Mouse (Mus musculus) intestine, embryonic 15.5 days (tissue): ENCODE data around the gene Abcg4. TPM values are rescaled to one million over a fixed set of nuclear protein-coding genes. Genes with fewer than 3 reads are reported as not detected.
"Not testable (repeated sequence)": the region's sequence is repeated elsewhere in the genome, so short reads cannot be mapped to it uniquely, and the experiment has no call there.

ENCODE experiments used
- ATAC-seq: fragments of 200-750 bp; cut with Nextera tagmentation; 2 replicates; pipeline ENCODE4 v1.8.0; 2017; ENCODE audit warnings: moderate TSS enrichment, moderate library complexity
- H3K27ac ChIP-seq: fragments of 300-500 bp; sonication (generic); 2 replicates; pipeline ENCODE4 v1.5.1; 2015; ENCODE audit warnings: mild to moderate bottlenecking, inconsistent platforms
- H3K27me3 ChIP-seq: fragments of 300-500 bp; sonication (generic); replicated peaks from 2 replicates; pipeline ENCODE4 v1.6.1; 2015; ENCODE audit warnings: inconsistent platforms
- H3K36me3 ChIP-seq: fragments of 300-500 bp; sonication (generic); 2 replicates; pipeline ENCODE4 v1.6.1; 2015; ENCODE audit warnings: inconsistent platforms
- H3K4me1 ChIP-seq: fragments of 300-500 bp; sonication (generic); replicated peaks from 2 replicates; pipeline ENCODE4 v1.6.1; 2015; ENCODE audit warnings: inconsistent platforms
- H3K4me2 ChIP-seq: fragments of 300-500 bp; sonication (generic); replicated peaks from 2 replicates; pipeline ENCODE4 v1.6.1; 2015; ENCODE audit warnings: mild to moderate bottlenecking, inconsistent platforms
- H3K4me3 ChIP-seq: fragments of 300-500 bp; sonication (generic); replicated peaks from 2 replicates; pipeline ENCODE4 v1.5.1; 2015; ENCODE audit warnings: inconsistent platforms
- H3K9ac ChIP-seq: fragments of 300-500 bp; sonication (generic); 2 replicates; pipeline ENCODE4 v1.6.1; 2015; ENCODE audit warnings: inconsistent platforms
- H3K9me3 ChIP-seq: fragments of 300-500 bp; sonication (generic); 2 replicates; pipeline ENCODE4 v1.6.1; 2016; ENCODE audit warnings: inconsistent platforms
- whole genome bisulfite sequencing: fragments of 180-500 bp; shearing (Covaris S2); methylation state at CpG from one replicate; pipeline ENCODE4 v1.1.7; 2015; 5-methylcytosine and 5-hydroxymethylcytosine counted together
- polyA plus RNA-seq: library from polyadenylated mRNA; unstranded; fragments of >200 nt; fragmentation: Nextera tagmentation; extraction: Ambion mirVana; gene quantifications from 2 replicates; pipeline ENCODE4 v1.2.1, GENCODE M21; 2015

The Abcg4 gene
- polyA plus RNA-seq, 1 experiment from 2014 or later, result 2.5 TPM

DNA sequence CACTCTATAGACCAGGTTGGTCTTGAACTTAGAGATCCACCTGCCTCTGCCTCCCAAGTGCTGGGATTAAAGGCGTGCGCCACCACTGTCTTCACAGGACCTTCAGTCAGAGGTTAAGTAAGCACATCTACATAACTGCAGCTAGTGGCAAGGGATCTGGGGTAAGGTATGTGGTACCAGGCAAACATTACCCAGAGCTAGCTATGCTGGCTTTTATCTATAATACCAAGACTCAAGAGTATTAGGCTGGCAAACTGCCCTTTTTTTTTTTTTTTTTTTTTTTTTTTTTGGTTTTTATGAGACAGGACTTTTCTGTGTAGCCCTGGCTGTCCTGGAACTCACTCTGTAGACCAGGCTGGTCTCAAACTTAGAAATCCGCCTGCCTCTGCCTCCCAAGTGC lies 11.6 kb upstream of the Abcg4 start:
- not testable (repeated sequence) for H3K27me3 ChIP-seq, H3K27ac ChIP-seq, H3K4me1 ChIP-seq, H3K9me3 ChIP-seq, ATAC-seq, H3K9ac ChIP-seq, H3K4me2 ChIP-seq, H3K4me3 ChIP-seq
- peaks cover 44% of the 10 kb centered on the region for H3K36me3 ChIP-seq
- 98% methylated on average over 3 of the region's 3 CpGs for WGBS

DNA sequence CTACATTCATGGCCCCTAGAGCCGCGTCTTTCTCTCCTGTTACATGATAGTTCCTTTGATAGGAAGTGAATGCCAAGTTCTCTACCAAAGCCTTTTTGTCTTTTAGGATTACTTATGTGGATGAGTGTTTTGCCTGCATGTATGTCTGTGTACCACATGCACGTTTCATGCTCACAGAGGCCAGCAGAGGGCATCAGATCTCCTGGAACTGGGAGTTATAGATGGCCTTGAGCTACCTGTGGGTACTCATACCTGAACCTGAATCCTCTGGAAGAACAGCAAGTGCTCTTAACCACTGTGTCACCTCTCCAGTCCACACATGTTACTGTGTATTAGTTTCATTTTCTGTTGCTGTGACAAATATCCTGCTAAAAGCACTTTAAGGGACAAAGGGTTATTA lies 4.1 kb upstream of the Abcg4 start:
- peaks cover 16% of the 10 kb centered on the region for H3K4me1 ChIP-seq
- WGBS, result 65% methylated on average over 3 of the region's 3 CpGs
- no peak overlapping the region for H3K4me3 ChIP-seq
- ATAC-seq, result no peak
- H3K27me3 ChIP-seq, result peaks cover 9% of the 10 kb centered on the region
- no peaks in the 10 kb centered on the region for H3K9me3 ChIP-seq
- no peak overlapping the region for H3K27ac ChIP-seq
- H3K36me3 ChIP-seq, result peaks cover 34% of the 10 kb centered on the region
- H3K9ac ChIP-seq, result no peak overlapping the region
- H3K4me2 ChIP-seq, result no peak overlapping the region

DNA sequence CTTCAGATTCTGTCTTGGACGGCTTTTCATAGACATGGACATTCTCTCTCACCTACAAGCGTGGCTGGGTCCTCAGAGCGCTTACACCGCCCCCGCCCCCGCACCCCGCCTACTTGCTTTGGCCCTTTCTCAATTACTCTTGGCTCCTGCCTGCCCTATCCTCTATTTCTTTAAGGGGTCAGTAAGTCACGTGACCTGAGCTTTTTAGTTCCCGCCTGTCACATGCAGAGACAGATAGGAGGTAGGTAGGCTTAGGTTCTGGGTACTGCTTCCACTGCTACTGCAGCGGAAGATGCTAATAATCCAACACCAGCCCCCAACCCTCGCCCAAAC lies 510 bp upstream of the Abcg4 start:
- Histone ChIP-seq H3K9ac (no peak overlapping the region), H3K4me2 (peak overlapping the region; percentile 94), H3K9me3 (no peaks in the 10 kb centered on the region), H3K27me3 (peaks cover 15% of the 10 kb centered on the region), H3K36me3 (peaks cover 14% of the 10 kb centered on the region), H3K4me1 (peaks cover 25% of the 10 kb centered on the region), H3K27ac (no peak overlapping the region; the same call in 1 of the 2 replicates), H3K4me3 (peak overlapping the region; percentile 54; the same call in 1 of the 2 replicates)
- 11% methylated on average over 11 of the region's 11 CpGs for WGBS
- ATAC-seq, result peak; percentile 14; the same call in 1 of the 2 replicates

DNA sequence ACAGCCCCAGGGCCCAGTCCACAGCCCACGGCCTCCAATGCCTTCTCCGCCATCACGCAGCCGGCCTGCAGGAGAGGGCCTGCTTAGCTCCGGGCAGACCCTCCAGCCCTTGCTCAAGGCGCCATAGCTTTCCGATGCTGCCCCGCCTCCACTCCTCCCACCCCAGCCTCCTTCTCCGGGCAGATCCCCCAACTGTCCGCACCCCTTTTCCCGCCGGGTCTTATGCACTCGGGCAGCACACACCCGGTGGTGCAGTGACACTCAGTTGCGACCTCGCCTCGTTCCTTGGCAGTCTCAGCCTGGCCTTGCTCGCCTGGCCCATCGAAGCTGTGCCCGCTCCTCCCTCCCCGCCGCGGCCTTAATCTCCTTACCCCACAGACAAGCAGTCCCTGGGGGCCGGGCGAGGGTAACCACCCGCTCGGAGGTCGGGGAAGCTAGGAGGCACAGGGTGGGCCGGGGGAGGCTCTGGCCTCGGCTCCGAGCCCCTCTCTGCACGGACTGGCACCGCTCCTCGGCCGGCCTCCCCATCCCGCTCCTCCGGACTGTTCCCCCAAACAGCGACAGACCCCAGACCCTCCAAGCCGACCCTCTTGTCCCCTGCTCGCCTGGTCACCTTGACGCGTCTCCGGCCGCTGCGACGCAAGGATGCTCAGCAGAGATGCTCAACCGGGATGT lies 877 bp downstream of the Abcg4 start:
- ATAC-seq, result peak; percentile 48
- peak overlapping the region; percentile 19; the same call in 1 of the 2 replicates for H3K27ac ChIP-seq
- no peaks in the 10 kb centered on the region for H3K9me3 ChIP-seq
- peak overlapping the region; percentile 54 for H3K4me3 ChIP-seq
- H3K27me3 ChIP-seq, result peaks cover 15% of the 10 kb centered on the region
- 1% methylated on average over 47 of the region's 47 CpGs for WGBS
- H3K4me1 ChIP-seq, result peaks cover 25% of the 10 kb centered on the region
- H3K9ac ChIP-seq, result peak overlapping the region; percentile 63
- H3K36me3 ChIP-seq, result peaks cover 6% of the 10 kb centered on the region
- H3K4me2 ChIP-seq, result peak overlapping the region; percentile 94

DNA sequence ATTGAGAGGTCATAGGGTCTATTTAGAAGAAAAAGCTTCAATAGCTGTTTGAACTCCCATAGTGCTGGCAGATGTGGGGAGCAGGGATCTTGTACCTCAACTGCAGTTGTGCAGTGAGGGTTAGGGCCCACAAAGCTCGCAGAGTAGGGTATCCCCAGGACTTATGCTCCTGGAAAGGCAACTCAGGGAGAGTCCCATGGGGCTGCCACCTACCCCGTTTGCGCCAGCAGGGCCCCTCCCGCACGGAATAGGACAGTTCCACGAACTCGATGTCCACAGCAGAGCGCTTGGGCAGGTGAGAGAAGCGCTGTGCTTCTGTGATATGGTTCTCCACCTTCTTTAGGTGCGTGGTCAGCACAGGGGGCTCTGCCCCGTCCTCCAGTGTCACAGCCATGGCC lies 1.4 kb downstream of the Abcg4 start:
- Histone ChIP-seq H3K4me2 (peak overlapping the region; percentile 94), H3K27me3 (peaks cover 15% of the 10 kb centered on the region), H3K4me3 (peak overlapping the region; percentile 54), H3K9ac (peak overlapping the region; percentile 63), H3K27ac (0 out of 2 replicates have a peak overlapping the region, but pooled peaks have one; percentile 19), H3K4me1 (peaks cover 25% of the 10 kb centered on the region), H3K9me3 (no peaks in the 10 kb centered on the region), H3K36me3 (peaks cover 5% of the 10 kb centered on the region; the same call in 1 of the 2 replicates)
- WGBS, result 15% methylated on average over 11 of the region's 11 CpGs
- ATAC-seq, result no peak; the same call in 1 of the 2 replicates

DNA sequence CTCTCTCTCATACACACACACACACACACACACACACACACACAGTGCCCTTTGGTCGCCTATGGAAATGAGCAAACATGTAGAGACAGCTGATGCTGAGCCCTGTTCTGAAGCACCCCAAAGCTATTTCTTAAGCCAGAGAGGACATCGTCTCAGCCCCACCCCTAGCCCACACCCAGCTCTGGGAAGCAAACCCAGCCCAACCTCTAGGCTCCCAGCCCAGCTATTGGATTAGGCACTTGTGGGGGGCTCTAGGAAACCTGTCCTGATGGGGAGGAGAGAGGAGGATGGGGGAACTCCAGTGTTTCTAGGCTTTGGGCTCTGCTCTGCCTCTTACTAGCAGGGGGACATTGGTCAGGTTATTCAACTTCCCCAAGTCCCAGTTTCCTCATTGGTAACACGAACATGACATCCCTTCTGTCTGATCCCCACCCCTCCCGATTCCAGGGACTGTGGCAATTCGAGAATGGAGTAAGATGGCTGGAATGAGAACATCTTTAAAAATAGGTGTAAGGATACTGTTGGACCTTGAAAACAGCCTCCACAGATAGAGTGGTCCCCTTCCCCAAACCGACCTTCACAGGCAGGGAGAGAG lies 2.1 kb downstream of the Abcg4 start:
- Histone ChIP-seq H3K4me3 (no peak overlapping the region), H3K27me3 (peaks cover 15% of the 10 kb centered on the region), H3K9ac (no peak overlapping the region), H3K4me2 (peak overlapping the region; percentile 94), H3K9me3 (no peaks in the 10 kb centered on the region), H3K36me3 (peaks cover 2% of the 10 kb centered on the region; the same call in 1 of the 2 replicates), H3K27ac (no peak overlapping the region), H3K4me1 (peaks cover 25% of the 10 kb centered on the region)
- WGBS, result 19% methylated on average over 6 of the region's 6 CpGs
- no peak for ATAC-seq

DNA sequence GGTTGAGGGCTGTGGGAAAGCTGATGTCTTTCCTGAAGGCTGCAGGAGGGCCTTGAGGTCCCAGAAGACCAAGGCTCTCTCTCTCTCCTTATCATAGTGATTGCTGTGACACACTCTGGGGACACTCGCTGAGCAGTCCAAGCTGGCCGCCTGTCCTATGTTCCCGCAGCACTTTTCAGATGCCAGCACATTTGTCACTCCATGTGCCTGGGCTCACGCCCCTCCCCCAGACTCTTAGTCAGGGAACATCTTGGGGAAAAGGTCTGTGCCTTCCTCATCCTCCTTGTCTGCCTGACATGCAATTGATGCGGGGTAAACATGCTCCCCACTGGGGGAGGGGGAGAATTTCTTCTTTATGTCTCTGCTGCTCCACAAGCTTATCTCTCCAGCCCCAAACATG lies 5.2 kb downstream of the Abcg4 start:
- H3K4me1 ChIP-seq, result peaks cover 15% of the 10 kb centered on the region
- H3K9me3 ChIP-seq, result no peaks in the 10 kb centered on the region
- H3K27ac ChIP-seq, result no peak overlapping the region
- 56% methylated on average over 5 of the region's 5 CpGs for WGBS
- H3K36me3 ChIP-seq, result no peaks in the 10 kb centered on the region
- H3K9ac ChIP-seq, result no peak overlapping the region
- H3K27me3 ChIP-seq, result peaks cover 13% of the 10 kb centered on the region
- no peak for ATAC-seq
- no peak overlapping the region for H3K4me2 ChIP-seq
- no peak overlapping the region for H3K4me3 ChIP-seq

DNA sequence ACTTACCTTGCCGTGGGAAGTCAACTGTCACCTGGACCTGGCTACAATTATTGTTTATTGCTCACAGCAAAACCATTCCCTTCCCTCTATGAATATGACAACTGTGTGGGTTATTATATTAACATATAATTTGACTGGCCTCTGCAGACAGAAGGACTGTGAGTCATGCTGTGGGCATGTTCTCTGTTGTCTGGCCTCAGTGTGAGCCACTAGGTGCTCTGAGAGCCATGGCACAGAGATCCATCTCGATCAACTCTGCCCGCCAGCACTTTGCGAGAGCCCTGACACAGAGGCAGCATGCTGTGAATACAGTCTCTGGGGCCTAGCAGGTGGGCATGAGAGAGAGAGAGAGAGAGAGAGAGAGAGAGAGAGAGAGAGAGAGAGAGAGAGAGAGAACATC lies 18.4 kb downstream of the Abcg4 start:
- no peak for ATAC-seq
- WGBS, result 86% methylated on average over 4 of the region's 4 CpGs
- Histone ChIP-seq H3K27me3 (no peaks in the 10 kb centered on the region), H3K36me3 (no peaks in the 10 kb centered on the region), H3K27ac (no peak overlapping the region), H3K4me2 (no peak overlapping the region), H3K9me3 (0 out of 2 replicates have a peak, but pooled peaks cover 3% of the 10 kb centered on the region), H3K9ac (no peak overlapping the region), H3K4me1 (0 out of 2 replicates have a peak, but pooled peaks cover 8% of the 10 kb centered on the region), H3K4me3 (no peak overlapping the region)

DNA sequence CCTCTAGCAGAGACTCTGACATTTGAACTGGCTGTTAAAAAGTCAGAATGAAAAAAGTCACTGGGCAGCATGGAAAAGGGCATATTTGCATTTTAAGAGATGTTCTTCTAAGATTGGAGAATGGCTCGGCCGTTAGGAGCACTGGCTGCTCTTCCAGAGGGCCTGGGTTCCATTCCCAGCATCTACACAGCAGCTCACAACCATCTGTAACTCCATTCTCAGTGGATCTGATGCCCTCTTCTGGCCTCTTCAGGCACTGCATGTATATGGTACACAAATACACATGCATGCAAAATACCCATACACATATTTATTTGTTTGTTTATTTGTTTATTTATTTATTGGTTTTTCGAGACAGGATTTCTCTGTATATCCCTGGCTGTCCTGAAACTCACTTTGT lies 19.3 kb downstream of the Abcg4 start:
- H3K4me3 ChIP-seq, result no peak overlapping the region
- H3K4me2 ChIP-seq, result no peak overlapping the region
- 0 out of 2 replicates have a peak, but pooled peaks cover 3% of the 10 kb centered on the region for H3K9me3 ChIP-seq
- 0 out of 2 replicates have a peak, but pooled peaks cover 8% of the 10 kb centered on the region for H3K4me1 ChIP-seq
- no peaks in the 10 kb centered on the region for H3K36me3 ChIP-seq
- WGBS, result 84% methylated on average over 3 of the region's 3 CpGs
- no peaks in the 10 kb centered on the region for H3K27me3 ChIP-seq
- no peak overlapping the region for H3K9ac ChIP-seq
- H3K27ac ChIP-seq, result no peak overlapping the region
- ATAC-seq, result no peak

DNA sequence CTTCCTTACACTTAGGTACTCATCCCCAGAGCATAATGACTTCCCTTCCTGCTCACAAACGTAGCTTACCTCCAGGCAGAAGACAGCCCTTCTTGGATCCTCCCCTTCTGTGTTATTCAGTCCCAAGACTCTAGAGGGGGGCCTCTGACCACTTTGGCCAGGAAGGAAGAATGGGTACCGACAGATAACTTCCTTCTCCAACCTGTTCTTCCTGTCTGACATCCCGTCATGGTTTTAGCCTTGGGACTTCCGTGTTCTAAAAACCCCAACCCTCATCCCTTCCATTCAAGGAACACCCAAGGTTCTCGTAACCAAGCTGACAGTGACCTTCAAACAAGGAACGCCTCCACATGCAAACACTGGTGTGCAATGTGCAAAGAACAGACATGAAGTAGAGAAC lies 20.0 kb downstream of the Abcg4 start, which contains the start of gene Nlrx1:
TSS of gene Nlrx1 (minus strand) at position 168 of the 400 bp plus-strand sequence.
- 65% methylated on average over 6 of the region's 6 CpGs for WGBS
- Histone ChIP-seq H3K27ac (peak within 1 kb of the TSS; percentile 85), H3K4me3 (peak within 1 kb of the TSS; percentile 51), H3K27me3 (no peaks in the 10 kb centered on the region), H3K9me3 (0 out of 2 replicates have a peak, but pooled peaks cover 3% of the 10 kb centered on the region), H3K9ac (peak within 1 kb of the TSS; percentile 87), H3K4me1 (0 out of 2 replicates have a peak, but pooled peaks cover 8% of the 10 kb centered on the region), H3K36me3 (no peaks in the 10 kb centered on the region), H3K4me2 (peak within 1 kb of the TSS; percentile 88)
- peak; percentile 50 for ATAC-seq

DNA sequence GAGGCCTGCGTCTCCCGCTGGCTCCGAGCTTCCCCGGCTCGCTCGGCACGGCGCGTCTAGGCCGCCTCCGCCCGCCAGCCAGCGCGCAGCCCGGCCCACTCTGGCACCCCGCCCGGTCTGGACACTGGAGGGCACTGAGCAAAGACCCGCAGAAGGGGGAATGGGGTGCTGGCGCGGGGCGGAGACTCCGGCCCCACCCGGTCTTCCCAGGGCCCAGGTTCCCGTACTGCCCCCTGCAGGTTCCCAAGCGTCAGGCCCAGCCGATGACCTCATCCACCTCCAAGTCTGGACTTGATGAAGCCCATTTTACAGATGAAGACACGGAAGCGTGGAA lies 20.4 kb downstream of the Abcg4 start:
- Histone ChIP-seq H3K27ac (peak overlapping the region; percentile 85), H3K9ac (peak overlapping the region; percentile 87), H3K4me1 (0 out of 2 replicates have a peak, but pooled peaks cover 8% of the 10 kb centered on the region), H3K9me3 (0 out of 2 replicates have a peak, but pooled peaks cover 3% of the 10 kb centered on the region), H3K4me2 (peak overlapping the region; percentile 88), H3K36me3 (no peaks in the 10 kb centered on the region), H3K27me3 (no peaks in the 10 kb centered on the region), H3K4me3 (peak overlapping the region; percentile 51)
- WGBS, result 6% methylated on average over 28 of the region's 28 CpGs
- ATAC-seq, result peak; percentile 91

DNA sequence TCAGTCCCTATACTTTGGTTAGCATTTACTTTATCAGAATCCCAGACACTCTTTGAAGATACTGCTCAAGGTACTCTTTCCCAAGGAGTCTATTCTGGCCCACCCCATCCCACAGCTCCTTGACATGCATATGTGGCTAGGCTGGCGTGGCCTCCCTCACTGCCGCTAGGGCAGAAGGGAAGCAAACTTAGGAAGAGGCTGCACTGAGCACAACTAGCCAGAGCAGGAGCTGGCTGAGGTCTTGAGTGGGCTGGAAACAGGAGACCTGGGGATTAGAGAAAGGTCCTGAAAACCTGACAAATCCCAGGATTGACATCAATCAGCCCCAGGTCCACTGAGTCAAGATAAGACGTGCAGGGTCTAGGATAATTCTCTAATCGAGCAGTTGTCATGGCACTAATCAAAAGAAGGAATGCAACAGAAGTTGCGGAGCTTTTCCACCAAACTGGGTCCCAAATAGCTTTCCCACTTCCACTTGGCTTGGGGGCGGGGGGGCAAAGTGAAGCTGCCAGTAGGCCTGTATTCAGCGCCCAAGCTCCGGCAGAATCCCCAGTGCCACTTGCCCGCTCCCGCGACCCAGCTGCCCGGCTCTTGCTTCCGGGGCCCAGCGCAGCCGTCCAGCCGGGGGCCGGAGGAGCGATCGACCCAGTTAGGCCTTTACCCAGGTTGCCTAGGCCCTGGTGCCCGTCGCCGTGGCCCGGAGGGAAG lies 20.9 kb downstream of the Abcg4 start:
- Histone ChIP-seq H3K27me3 (no peaks in the 10 kb centered on the region), H3K4me1 (0 out of 2 replicates have a peak, but pooled peaks cover 8% of the 10 kb centered on the region), H3K4me2 (peak overlapping the region; percentile 88), H3K27ac (peak overlapping the region; percentile 85), H3K4me3 (peak overlapping the region; percentile 51), H3K36me3 (no peaks in the 10 kb centered on the region), H3K9ac (peak overlapping the region; percentile 87), H3K9me3 (0 out of 2 replicates have a peak, but pooled peaks cover 3% of the 10 kb centered on the region)
- ATAC-seq, result peak; percentile 50; the same call in 1 of the 2 replicates
- WGBS, result 13% methylated on average over 23 of the region's 23 CpGs
